Mouse (Mus musculus) C2C12 (cell line): ENCODE measurements around the gene Cst11.

Source experiments
- CTCF ChIP-seq: IDR thresholded peaks from one replicate; pipeline ENCODE4 v1.5.1; 2011; ENCODE audit not compliant: control insufficient read depth, insufficient read depth, insufficient read length
- MYOG ChIP-seq: IDR thresholded peaks from one replicate; pipeline ENCODE4 v1.6.1; 2011; ENCODE audit not compliant: control insufficient read depth, insufficient read length; ENCODE audit errors: extremely low read depth
- USF1 ChIP-seq: IDR thresholded peaks from one replicate; pipeline ENCODE4 v1.6.1; 2011; ENCODE audit warnings: low read depth, mild to moderate bottlenecking, control low read depth, moderate library complexity

DNA sequence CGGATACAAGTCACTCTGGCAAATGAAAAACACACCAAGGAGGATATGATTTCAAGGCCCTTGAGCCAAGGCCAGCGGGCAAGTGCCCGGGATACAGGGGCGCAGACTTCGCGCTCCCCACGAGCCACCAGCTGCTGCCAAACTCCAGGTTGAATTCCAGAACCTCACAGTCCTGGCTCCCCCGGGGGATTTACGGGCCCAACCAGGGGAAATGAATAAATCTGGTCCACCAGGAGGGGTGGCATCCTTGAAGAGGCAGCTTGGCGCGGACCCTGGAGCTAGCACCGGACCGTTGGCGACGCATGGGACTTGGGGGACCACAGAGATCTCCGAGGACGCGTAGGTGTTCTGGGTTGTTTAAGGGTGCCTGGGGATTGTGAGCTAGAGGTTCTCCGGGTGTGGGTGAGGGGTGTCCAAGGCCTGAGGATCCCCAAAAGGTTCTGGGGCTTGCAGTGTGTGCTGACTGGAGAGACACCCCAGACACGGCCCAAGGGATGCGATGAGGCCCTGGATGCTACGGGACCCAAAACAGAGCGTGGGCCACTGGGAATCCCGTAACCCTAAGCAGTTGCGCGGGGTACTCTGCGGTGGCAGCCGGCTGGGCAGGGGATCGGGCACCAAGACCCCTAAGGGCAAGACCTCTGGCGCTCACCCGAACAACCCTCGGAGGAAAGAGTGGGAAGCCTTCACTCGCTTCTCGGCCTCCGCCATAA is 39.5 kb downstream of the Cst11 start:
- no peak for TF ChIP-seq USF1
- no peak for TF ChIP-seq MYOG
- TF ChIP-seq CTCF: no peak
